Mouse (Mus musculus): ENCODE measurements at regions not wholly inside any gene's neighbourhood (a gene's known extent, or its start where the extent isn't known, plus 50 kb on each side); places are given as distances from the start of the nearest gene placed in this dataset.

GRCm38 (mm10) chr10:124304683-124305082 lies 1040.9 kb downstream of the Fam19a2 start:
- no peak overlapping the region for H3K9ac ChIP-seq (replicated peaks; ENCODE audit: low read length)
- no peaks in the 10 kb centered on the region for H3K9me3 ChIP-seq (ENCODE audit: low read length)
- no peak for TF ChIP-seq CTCF (IDR thresholded peaks at IDR 0.05; ENCODE audit: low read depth)
- DNase-seq (ENCODE audit: low spot score): no peak
- no peaks in the 10 kb centered on the region for H3K36me3 ChIP-seq (ENCODE audit: insufficient read depth, low read length)
- no peaks in the 10 kb centered on the region for H3K4me1 ChIP-seq (ENCODE audit: insufficient read depth, low read length)
- no peaks in the 10 kb centered on the region for H3K27me3 ChIP-seq (ENCODE audit: insufficient read depth, low read length)
- 91% methylated on average over 1 of the region's 1 CpGs for WGBS
- no peak overlapping the region for H3K27ac ChIP-seq
- H3K4me3 ChIP-seq (ENCODE audit: low read length): no peak overlapping the region
- ATAC-seq: no peak
- H3K4me2 ChIP-seq (ENCODE audit: low read depth, low read length): no peak overlapping the region

- 88% methylated on average over 3 of the region's 3 CpGs for WGBS
- ATAC-seq: no peak
- H3K27ac ChIP-seq: no peak overlapping the region
- no peak overlapping the region for H3K9ac ChIP-seq (replicated peaks; ENCODE audit: low read length)
- H3K4me3 ChIP-seq (ENCODE audit: low read length): no peak overlapping the region
- H3K4me1 ChIP-seq (ENCODE audit: insufficient read depth, low read length): no peaks in the 10 kb centered on the region
- no peak overlapping the region for H3K4me2 ChIP-seq (ENCODE audit: low read depth, low read length)
- no peaks in the 10 kb centered on the region for H3K27me3 ChIP-seq (ENCODE audit: insufficient read depth, low read length)
- no peak for TF ChIP-seq CTCF (IDR thresholded peaks at IDR 0.05; ENCODE audit: low read depth)
- no peaks in the 10 kb centered on the region for H3K9me3 ChIP-seq (ENCODE audit: low read length)
- H3K36me3 ChIP-seq (ENCODE audit: insufficient read depth, low read length): no peaks in the 10 kb centered on the region
- DNase-seq (ENCODE audit: low spot score): no peak
These were observed 1041.8 kb downstream of the Fam19a2 start for GRCm38 (mm10) chr10:124305644-124306043.

- H3K27ac ChIP-seq: no peak overlapping the region
- H3K4me1 ChIP-seq (ENCODE audit: insufficient read depth, low read length): no peaks in the 10 kb centered on the region
- DNase-seq (ENCODE audit: low spot score): no peak
- H3K27me3 ChIP-seq (ENCODE audit: insufficient read depth, low read length): no peaks in the 10 kb centered on the region
- WGBS: 30% methylated on average over 1 of the region's 1 CpGs
- no peak overlapping the region for H3K4me3 ChIP-seq (ENCODE audit: low read length)
- no peak overlapping the region for H3K9ac ChIP-seq (replicated peaks; ENCODE audit: low read length)
- no peaks in the 10 kb centered on the region for H3K9me3 ChIP-seq (ENCODE audit: low read length)
- ATAC-seq: no peak
- no peak overlapping the region for H3K4me2 ChIP-seq (ENCODE audit: low read depth, low read length)
- no peak for TF ChIP-seq CTCF (IDR thresholded peaks at IDR 0.05; ENCODE audit: low read depth)
- no peaks in the 10 kb centered on the region for H3K36me3 ChIP-seq (ENCODE audit: insufficient read depth, low read length)
These were observed 1055.0 kb downstream of the Fam19a2 start for GRCm38 (mm10) chr10:124318761-124319160.

GRCm38 (mm10) chr10:124320191-124321110 lies 1056.7 kb downstream of the Fam19a2 start:
- DNase-seq (ENCODE audit: low spot score) (no peak), ATAC-seq (no peak)
- H3K4me1 ChIP-seq (ENCODE audit: insufficient read depth, low read length): no peaks in the 10 kb centered on the region
- no peaks in the 10 kb centered on the region for H3K36me3 ChIP-seq (ENCODE audit: insufficient read depth, low read length)
- H3K27ac ChIP-seq: no peak overlapping the region
- H3K27me3 ChIP-seq (ENCODE audit: insufficient read depth, low read length): no peaks in the 10 kb centered on the region
- no peaks in the 10 kb centered on the region for H3K9me3 ChIP-seq (ENCODE audit: low read length)
- 55% methylated on average over 8 of the region's 8 CpGs for WGBS
- no peak overlapping the region for H3K9ac ChIP-seq (replicated peaks; ENCODE audit: low read length)
- no peak overlapping the region for H3K4me2 ChIP-seq (ENCODE audit: low read depth, low read length)
- H3K4me3 ChIP-seq (ENCODE audit: low read length): no peak overlapping the region
- TF ChIP-seq CTCF (IDR thresholded peaks at IDR 0.05; ENCODE audit: low read depth): no peak

- 79% methylated on average over 1 of the region's 1 CpGs for WGBS
- H3K9me3 ChIP-seq (ENCODE audit: low read length): no peaks in the 10 kb centered on the region
- no peak overlapping the region for H3K4me2 ChIP-seq (ENCODE audit: low read depth, low read length)
- no peaks in the 10 kb centered on the region for H3K4me1 ChIP-seq (ENCODE audit: insufficient read depth, low read length)
- TF ChIP-seq CTCF (IDR thresholded peaks at IDR 0.05; ENCODE audit: low read depth): no peak
- no peaks in the 10 kb centered on the region for H3K36me3 ChIP-seq (ENCODE audit: insufficient read depth, low read length)
- H3K9ac ChIP-seq (replicated peaks; ENCODE audit: low read length): no peak overlapping the region
- DNase-seq (ENCODE audit: low spot score) (no peak), ATAC-seq (no peak)
- no peak overlapping the region for H3K4me3 ChIP-seq (ENCODE audit: low read length)
- H3K27ac ChIP-seq: no peak overlapping the region
- H3K27me3 ChIP-seq (ENCODE audit: insufficient read depth, low read length): no peaks in the 10 kb centered on the region
These were observed 1056.8 kb downstream of the Slc16a7 start for GRCm38 (mm10) chr10:124332491-124332890.

GRCm38 (mm10) chr10:124338923-124339322 lies 1050.3 kb downstream of the Slc16a7 start:
- DNase-seq (ENCODE audit: low spot score): no peak
- TF ChIP-seq CTCF (IDR thresholded peaks at IDR 0.05; ENCODE audit: low read depth): no peak
- H3K27ac ChIP-seq: no peak overlapping the region
- H3K9me3 ChIP-seq (ENCODE audit: low read length): no peaks in the 10 kb centered on the region
- H3K27me3 ChIP-seq (ENCODE audit: insufficient read depth, low read length): no peaks in the 10 kb centered on the region
- no peak overlapping the region for H3K4me3 ChIP-seq (ENCODE audit: low read length)
- no peak overlapping the region for H3K4me2 ChIP-seq (ENCODE audit: low read depth, low read length)
- ATAC-seq: no peak
- no peak overlapping the region for H3K9ac ChIP-seq (replicated peaks; ENCODE audit: low read length)
- no peaks in the 10 kb centered on the region for H3K4me1 ChIP-seq (ENCODE audit: insufficient read depth, low read length)
- H3K36me3 ChIP-seq (ENCODE audit: insufficient read depth, low read length): no peaks in the 10 kb centered on the region
- WGBS: 68% methylated on average over 3 of the region's 3 CpGs

GRCm38 (mm10) chr10:124349300-124349699 lies 1040.0 kb downstream of the Slc16a7 start:
- Histone ChIP-seq H3K4me1 (ENCODE audit: insufficient read depth, low read length) (no peaks in the 10 kb centered on the region), H3K9ac (replicated peaks; ENCODE audit: low read length) (no peak overlapping the region), H3K36me3 (ENCODE audit: insufficient read depth, low read length) (no peaks in the 10 kb centered on the region), H3K27ac (no peak overlapping the region), H3K27me3 (ENCODE audit: insufficient read depth, low read length) (no peaks in the 10 kb centered on the region), H3K4me2 (ENCODE audit: low read depth, low read length) (no peak overlapping the region), H3K9me3 (ENCODE audit: low read length) (no peaks in the 10 kb centered on the region), H3K4me3 (ENCODE audit: low read length) (no peak overlapping the region)
- 46% methylated on average over 2 of the region's 2 CpGs for WGBS
- no peak for TF ChIP-seq CTCF (IDR thresholded peaks at IDR 0.05; ENCODE audit: low read depth)
- DNase-seq (ENCODE audit: low spot score) (peak; percentile 80), ATAC-seq (peak; percentile 71)

Data from hindbrain, postnatal 0 days (tissue).